Mouse (Mus musculus): ENCODE measurements around the gene Gm9736. TPM values are rescaled to one million over a fixed set of nuclear protein-coding genes. Genes with fewer than 3 reads are reported as not detected.

Gene Gm9736
- polyA plus RNA-seq, 1 experiment: not detected

GRCm38 (mm10) chr10:77709831-77710230 lies 41.3 kb downstream of the Gm9736 start:
- TF ChIP-seq CTCF (IDR thresholded peaks at IDR 0.05; ENCODE audit: borderline replicate concordance, insufficient read depth, low read depth, low read length) (no peak), POLR2A (IDR thresholded peaks at IDR 0.05; ENCODE audit: borderline replicate concordance, insufficient read depth, low read length) (no peak)
- Histone ChIP-seq H3K27ac (ENCODE audit: insufficient read depth, low read length) (no peak overlapping the region), H3K4me1 (ENCODE audit: control insufficient read depth, insufficient read depth, low read length) (no peaks in the 10 kb centered on the region), H3K27me3 (ENCODE audit: control insufficient read depth, insufficient read depth, low read length) (no peaks in the 10 kb centered on the region), H3K4me3 (replicated peaks; ENCODE audit: insufficient read depth, low read depth, low read length) (no peak overlapping the region)
- 85% methylated on average over 3 of the region's 3 CpGs for WGBS
- DNase-seq: no peak

GRCm38 (mm10) chr10:77706326-77706725 lies 44.8 kb downstream of the Gm9736 start, which contains the start of gene Gm10272:
TSS of gene Gm10272 (plus strand) at chr10:77706626.
- 97% methylated on average over 1 of the region's 1 CpGs for WGBS

More at GRCm38 (mm10) chr10:77706326-77706725, 44.8 kb downstream of the Gm9736 start, which contains the start of gene Gm10272:
- Histone ChIP-seq H3K4me1 (ENCODE audit: control insufficient read depth, insufficient read depth, low read length) (no peaks in the 10 kb centered on the region), H3K4me3 (replicated peaks; ENCODE audit: insufficient read depth, low read depth, low read length) (no peak within 1 kb of the TSS), H3K27ac (ENCODE audit: insufficient read depth, low read length) (no peak within 1 kb of the TSS), H3K27me3 (ENCODE audit: control insufficient read depth, insufficient read depth, low read length) (no peaks in the 10 kb centered on the region)
- TF ChIP-seq POLR2A (IDR thresholded peaks at IDR 0.05; ENCODE audit: borderline replicate concordance, insufficient read depth, low read length): no peak
- TF ChIP-seq CTCF (IDR thresholded peaks at IDR 0.05; ENCODE audit: borderline replicate concordance, insufficient read depth, low read depth, low read length): no peak
- DNase-seq: no peak

Other genes starting within 250 kb of the Gm9736 start
- 36.5 and 39.0 TPM in 2 replicates for gene Fam207a, start 235.6 kb downstream of the Gm9736 start, polyA plus RNA-seq (2012; rRNA removed)
- gene Itgb2, start 221.1 kb downstream of the Gm9736 start, polyA plus RNA-seq (2012; rRNA removed): 2.3 and 2.4 TPM in 2 replicates
- 113 and 118 TPM in 2 replicates for gene Pttg1ip, start 169.6 kb downstream of the Gm9736 start, polyA plus RNA-seq (2012; rRNA removed)
- 301 and 310 TPM in 2 replicates for gene Sumo3, start 145.3 kb downstream of the Gm9736 start, polyA plus RNA-seq (2012; rRNA removed)
- gene Gm49325, start 145.2 kb downstream of the Gm9736 start, polyA plus RNA-seq (2012; rRNA removed): 33.8 and 37.7 TPM in 2 replicates
- 37.5 and 39.5 TPM in 2 replicates for gene Ube2g2, start 129.1 kb downstream of the Gm9736 start, polyA plus RNA-seq (2012; rRNA removed)
- gene Tspear, start 64.8 kb downstream of the Gm9736 start, polyA plus RNA-seq (2012; rRNA removed): 0.59 and 0.79 TPM in 2 replicates
- not detected in 2 replicates for gene Gm19402, start 60.6 kb downstream of the Gm9736 start, polyA plus RNA-seq (2012; rRNA removed)
- not detected in 2 replicates for gene Gm9508, start 54.1 kb downstream of the Gm9736 start, polyA plus RNA-seq (2012; rRNA removed)
- gene Gm10272, start 44.7 kb downstream of the Gm9736 start, polyA plus RNA-seq (2012; rRNA removed): not detected in 2 replicates
- gene Gm10024, start 39.9 kb downstream of the Gm9736 start, polyA plus RNA-seq (2012; rRNA removed): 0.32 TPM in 1 of 2 replicates, not detected in the other
- not detected in 2 replicates for gene Gm10142, start 35.5 kb downstream of the Gm9736 start, polyA plus RNA-seq (2012; rRNA removed)
- gene Krtap12-1, start 30.8 kb downstream of the Gm9736 start, polyA plus RNA-seq (2012; rRNA removed): not detected in 2 replicates
- not detected in 2 replicates for gene Gm10100, start 24.9 kb downstream of the Gm9736 start, polyA plus RNA-seq (2012; rRNA removed)
- not detected in 2 replicates for gene Gm18596, start 8.7 kb downstream of the Gm9736 start, polyA plus RNA-seq (2012; rRNA removed)
- not detected in 2 replicates for gene Gm3233, start 8.3 kb upstream of the Gm9736 start, polyA plus RNA-seq (2012; rRNA removed)
- not detected in 2 replicates for gene Gm3238, start 20.0 kb upstream of the Gm9736 start, polyA plus RNA-seq (2012; rRNA removed)
- not detected in 2 replicates for gene Gm7138, start 25.6 kb upstream of the Gm9736 start, polyA plus RNA-seq (2012; rRNA removed)
- gene Gm3250, start 31.2 kb upstream of the Gm9736 start, polyA plus RNA-seq (2012; rRNA removed): not detected in 2 replicates
- gene Gm7137, start 36.8 kb upstream of the Gm9736 start, polyA plus RNA-seq (2012; rRNA removed): not detected in 2 replicates
- not detected in 2 replicates for gene Gm9639, start 43.7 kb upstream of the Gm9736 start, polyA plus RNA-seq (2012; rRNA removed)
- not detected in 2 replicates for gene Gm19668, start 47.8 kb upstream of the Gm9736 start, polyA plus RNA-seq (2012; rRNA removed)
- not detected in 2 replicates for gene Gm9507, start 60.5 kb upstream of the Gm9736 start, polyA plus RNA-seq (2012; rRNA removed)
- gene Gm2696, start 63.3 kb upstream of the Gm9736 start, polyA plus RNA-seq (2012; rRNA removed): not detected in 2 replicates
- not detected in 2 replicates for gene Krtap10-4, start 75.7 kb upstream of the Gm9736 start, polyA plus RNA-seq (2012; rRNA removed)
- gene Krtap10-10, start 84.6 kb upstream of the Gm9736 start, polyA plus RNA-seq (2012; rRNA removed): not detected in 2 replicates
- gene Gm36176, start 95.4 kb upstream of the Gm9736 start, polyA plus RNA-seq (2012; rRNA removed): not detected in 2 replicates
- not detected in 2 replicates for gene Gm10318, start 101.5 kb upstream of the Gm9736 start, polyA plus RNA-seq (2012; rRNA removed)
- not detected in 2 replicates for gene Gm3285, start 110.6 kb upstream of the Gm9736 start, polyA plus RNA-seq (2012; rRNA removed)
- 1.5 and 1.8 TPM in 2 replicates for gene Lrrc3, start 151.2 kb upstream of the Gm9736 start, polyA plus RNA-seq (2012; rRNA removed)
- gene Trpm2, start 219.2 kb upstream of the Gm9736 start, polyA plus RNA-seq (2012; rRNA removed): 29.8 and 32.5 TPM in 2 replicates
- gene 1810043G02Rik, start 227.2 kb upstream of the Gm9736 start, polyA plus RNA-seq (2012; rRNA removed): 69.3 and 74.5 TPM in 2 replicates

All from cerebellum, adult 2 months (tissue).